Mouse (Mus musculus) heart, postnatal 4 days (tissue): Measurements from ENCODE around the gene Ano9. TPM values are rescaled to one million over a fixed set of nuclear protein-coding genes. Genes with fewer than 3 reads are reported as not detected.

Source experiments
- DNase-seq: peaks from one replicate; pipeline ENCODE4 v3.0.0; 2021
- total RNA-seq, 2 experiments: library from RNA; stranded (reverse); gene quantifications; 2 replicates each; pipeline ENCODE4 v1.2.3; 2021

Gene Ano9
- total RNA-seq, 2 experiments from 2014 or later: 0.20 TPM; not detected in 1

DNA sequence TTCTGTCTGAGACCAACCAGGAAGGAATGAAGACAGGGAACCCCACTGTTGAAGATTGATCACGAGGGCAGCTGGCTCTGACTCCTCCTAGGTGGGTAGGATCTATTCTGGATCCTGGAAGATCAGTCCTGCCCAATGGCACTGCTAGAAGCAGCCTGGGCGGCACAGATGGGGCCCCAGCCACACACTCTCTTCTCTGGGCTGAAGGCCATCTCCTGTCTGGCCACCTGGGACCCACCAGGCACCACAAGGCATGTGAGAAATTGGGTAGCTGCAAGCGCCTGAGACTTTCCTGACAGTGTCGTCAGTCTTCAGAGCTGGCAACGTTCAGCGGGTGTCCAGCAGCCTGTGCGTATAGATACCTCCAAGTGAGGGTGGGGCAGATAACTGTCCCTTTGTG, 55.1 kb downstream of the Ano9 start:
- DNase-seq: no peak

DNA sequence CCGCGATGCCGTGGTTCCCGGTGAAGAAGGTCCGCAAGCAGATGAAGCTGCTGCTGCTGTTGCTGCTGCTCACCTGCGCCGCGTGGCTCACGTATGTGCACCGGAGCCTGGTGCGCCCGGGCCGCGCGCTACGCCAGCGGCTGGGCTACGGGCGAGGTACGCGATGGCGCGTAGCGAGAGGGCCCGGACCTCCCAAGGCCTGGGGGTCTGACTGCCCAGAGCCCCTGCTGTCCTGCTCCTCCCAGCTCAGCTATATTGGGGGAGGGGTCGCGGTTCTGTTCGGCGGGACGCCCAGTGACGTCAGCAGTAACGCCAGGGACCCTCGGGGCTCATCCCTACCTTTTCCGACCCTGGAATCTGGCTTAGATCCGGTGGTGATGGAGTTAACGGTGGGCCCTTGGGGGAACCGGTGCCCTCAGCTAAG, 56.3 kb downstream of the Ano9 start:
- no peak for DNase-seq

DNA sequence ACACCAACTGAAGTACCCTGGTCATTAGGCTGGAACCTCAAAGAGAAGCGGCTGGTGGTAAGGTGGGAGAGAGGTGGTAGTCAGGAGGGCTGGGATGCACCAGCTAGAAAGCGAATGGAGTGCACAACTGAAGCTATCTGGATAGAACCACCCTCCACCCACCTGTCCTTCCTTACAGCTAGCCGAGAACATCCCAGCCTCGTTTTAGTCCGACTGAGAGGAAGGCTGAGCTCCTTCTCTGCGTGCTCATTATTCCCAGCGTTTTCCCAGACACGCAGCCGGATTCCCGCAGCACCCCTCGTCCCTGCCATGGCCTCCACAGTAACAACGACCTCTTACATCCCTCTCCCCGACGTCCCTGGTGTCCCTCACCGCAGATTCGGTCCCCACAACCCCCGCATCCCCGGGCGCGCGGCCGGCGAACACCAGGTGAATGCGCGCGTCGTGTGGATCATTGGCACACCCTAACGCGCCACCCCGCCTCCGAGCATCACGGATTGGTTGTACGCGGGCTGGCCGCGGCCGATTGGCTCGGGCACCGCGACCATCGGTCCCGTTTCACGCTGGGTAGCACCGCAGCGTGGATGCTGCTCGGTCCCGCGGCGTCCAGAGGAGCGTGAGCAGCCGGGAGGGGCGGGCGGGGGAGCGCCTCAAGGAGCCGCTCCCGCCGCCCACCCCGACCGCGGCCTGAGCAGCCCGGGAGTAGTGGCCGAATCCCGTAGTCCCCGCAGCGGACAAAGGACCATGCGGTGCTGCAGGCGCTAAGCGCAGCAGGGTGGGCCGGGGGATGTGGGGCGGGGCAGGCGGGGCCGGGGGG, 57.0 kb downstream of the Ano9 start, which contains the start of gene B4galnt4:
Gene B4galnt4 (plus strand): TSS at position 679 of the 817 bp plus-strand sequence.
- DNase-seq: peak; percentile 59

DNA sequence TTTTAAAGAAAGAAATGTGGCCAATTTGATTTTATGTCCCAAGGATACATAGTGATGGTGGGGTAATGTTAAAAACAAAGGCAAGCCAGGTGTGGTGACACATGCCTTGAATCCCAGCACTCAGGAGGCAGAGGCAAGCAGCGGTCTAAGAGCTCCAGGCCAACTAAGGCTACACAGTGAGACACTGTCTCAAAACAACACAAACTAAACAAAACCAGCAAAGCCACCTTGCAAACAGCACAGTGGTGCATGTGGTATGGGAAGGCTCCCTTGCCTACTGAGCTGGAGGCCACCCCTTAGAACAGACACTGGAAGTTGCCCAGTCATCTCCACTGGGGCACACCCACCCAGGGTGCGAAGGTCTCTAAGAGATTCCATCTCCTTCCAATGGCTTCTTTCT, 57.7 kb downstream of the Ano9 start:
- no peak for DNase-seq

DNA sequence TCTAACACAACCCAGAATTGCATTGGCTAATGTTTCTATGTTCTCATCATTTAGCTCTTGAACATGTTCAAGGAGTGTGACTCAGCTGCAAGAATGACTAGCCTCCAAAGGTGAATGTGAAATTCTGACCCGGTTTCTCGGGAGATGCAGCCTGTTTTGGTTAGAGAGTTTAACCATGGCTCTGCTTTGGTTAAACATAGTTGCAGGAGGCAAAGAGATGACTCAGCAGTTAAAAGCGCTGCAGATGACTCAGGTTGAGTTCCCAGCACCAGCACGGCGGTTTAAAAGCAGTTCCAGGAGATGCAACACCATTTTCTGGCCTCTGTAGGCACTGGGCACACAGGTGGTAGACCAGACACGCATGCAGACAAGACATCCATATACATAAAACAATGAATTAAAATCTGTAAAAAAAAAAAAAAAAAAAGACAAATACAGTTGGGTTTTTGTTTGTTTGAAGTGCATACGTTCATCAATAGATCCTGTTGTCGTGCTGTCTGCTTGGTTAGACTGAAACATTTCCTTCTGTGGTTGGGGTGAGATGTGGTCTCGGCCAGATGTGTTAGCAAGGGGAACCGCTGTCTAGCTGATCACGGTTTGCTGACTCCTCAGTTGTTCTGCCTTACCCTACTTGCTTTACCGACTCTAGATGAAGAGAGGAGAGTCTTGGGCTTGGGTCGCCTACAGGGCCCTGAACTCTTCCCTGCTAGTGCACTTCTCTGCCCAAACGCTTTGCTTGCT, 58.8 kb downstream of the Ano9 start:
- no peak for DNase-seq

DNA sequence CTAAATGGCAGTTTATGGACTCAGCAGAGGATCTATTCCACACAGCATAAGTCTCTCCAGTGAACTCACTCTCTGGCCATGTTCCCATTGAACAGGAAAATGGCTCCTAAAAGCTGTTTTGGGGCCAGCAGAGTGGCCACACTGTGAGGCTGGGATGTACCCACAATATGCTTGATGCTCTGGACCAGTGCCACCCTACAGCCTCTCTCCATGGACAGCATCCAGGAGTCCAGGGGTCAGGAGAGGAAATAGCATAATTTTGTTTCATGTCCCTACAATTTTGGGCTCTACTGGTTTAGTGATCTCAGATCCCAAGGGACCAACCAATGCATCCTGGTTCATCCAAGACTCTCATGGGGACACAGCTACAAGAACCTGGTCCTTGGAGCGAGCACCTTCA, 60.1 kb downstream of the Ano9 start:
- no peak for DNase-seq

DNA sequence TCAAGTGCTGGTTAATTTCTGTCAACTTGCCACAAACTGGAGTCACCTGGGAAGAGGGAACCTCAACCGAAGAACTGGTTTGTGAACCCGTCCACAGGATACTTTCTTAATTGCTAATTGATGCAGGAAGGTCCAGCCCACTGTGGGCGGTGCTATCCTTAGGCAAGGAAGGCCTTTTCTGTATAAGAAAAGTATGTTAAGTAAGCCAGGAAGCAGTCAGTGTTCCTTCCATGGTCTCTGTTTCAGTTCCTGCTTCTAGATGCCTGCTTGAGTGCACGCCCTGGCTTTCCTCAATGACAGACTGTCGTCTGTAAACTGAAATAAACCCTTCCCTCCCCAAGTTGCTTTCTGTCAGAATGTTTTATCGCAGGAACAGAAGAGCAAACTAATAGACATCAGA, 60.6 kb downstream of the Ano9 start:
- DNase-seq: no peak

DNA sequence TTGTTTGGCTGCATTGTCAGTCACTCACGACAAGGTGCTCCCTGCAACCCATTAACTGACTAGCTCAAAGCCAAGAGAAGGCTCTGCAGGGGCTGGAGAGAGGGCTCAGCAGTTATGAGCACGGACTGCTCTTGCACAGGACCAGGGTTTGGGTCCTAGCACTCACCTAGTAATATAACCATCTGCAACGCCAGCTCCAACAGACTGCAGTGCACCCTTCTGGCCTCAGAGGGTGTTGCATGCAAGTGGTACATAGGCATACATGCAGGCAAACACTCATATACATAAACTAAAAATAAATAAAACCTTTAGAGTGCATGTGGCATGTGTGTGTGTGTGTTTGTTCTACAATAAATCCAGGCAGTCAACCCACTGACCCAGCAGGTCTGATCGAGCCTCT, 61.8 kb downstream of the Ano9 start:
- no peak for DNase-seq

DNA sequence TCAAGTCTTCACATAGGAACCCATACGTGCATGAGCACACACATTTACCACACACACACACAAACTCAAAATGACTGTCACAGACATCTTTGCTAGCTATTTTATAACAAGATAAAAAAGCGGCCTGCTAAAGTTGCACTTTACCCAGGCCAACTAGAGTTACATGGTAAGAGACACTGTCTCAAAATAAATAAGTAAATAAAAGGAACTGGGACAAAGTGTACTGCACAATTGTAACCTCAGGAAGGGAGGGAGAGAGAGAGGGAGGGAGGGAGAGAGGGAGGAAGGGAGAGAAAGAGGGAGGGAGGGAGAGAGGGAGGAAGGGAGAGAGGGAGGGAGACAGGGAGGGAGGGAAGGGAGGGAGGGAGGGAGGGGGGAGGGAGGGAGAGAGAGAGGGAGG, 65.2 kb downstream of the Ano9 start:
- DNase-seq: no peak

DNA sequence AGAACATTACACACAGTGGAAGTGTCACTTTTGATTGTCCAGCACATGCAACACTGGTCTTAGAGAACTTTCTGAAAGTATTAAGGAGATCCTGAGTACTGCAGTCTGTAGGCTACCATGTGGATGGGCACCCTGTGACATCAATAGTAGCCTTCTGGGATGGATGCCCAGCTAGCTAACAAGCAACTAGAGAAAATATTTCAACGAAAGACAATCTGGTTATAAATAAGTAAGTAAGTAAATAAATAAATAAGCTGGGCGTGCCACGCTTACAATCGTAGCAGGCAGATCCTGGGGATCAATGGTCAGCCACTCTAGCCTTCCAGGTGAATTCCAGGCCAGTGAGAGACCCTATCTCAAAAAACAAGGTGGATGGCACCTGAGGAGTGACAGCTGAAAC, 65.6 kb downstream of the Ano9 start:
- DNase-seq: no peak

Other genes starting within 250 kb of the Ano9 start
- 100 to 1,000 TPM; 119 to 120 TPM for gene Psmd13, start 235.8 kb downstream of the Ano9 start, total RNA-seq
- 10 to 100 TPM; 45.1 to 49.1 TPM for gene Sirt3, start 235.5 kb downstream of the Ano9 start, total RNA-seq
- 1,000 to 10,000 TPM; 1,034 to 1,156 TPM for gene Cox8b, start 217.4 kb downstream of the Ano9 start, total RNA-seq
- gene Nlrp6, start 196.9 kb downstream of the Ano9 start, total RNA-seq: not detected
- 1 to 10 TPM; 8.4 to 8.7 TPM for gene Pgghg, start 176.4 kb downstream of the Ano9 start, total RNA-seq
- gene Ifitm5, start 167.5 kb downstream of the Ano9 start, total RNA-seq: 1 to 10 TPM in 1 of 2 experiments, under 1 TPM in 1; 0.72 to 1.4 TPM
- not detected for gene Gm45717, start 161.9 kb downstream of the Ano9 start, total RNA-seq
- gene Ifitm2, start 161.8 kb downstream of the Ano9 start, total RNA-seq: 100 to 1,000 TPM; 178 to 182 TPM
- gene Ifitm1, start 150.6 kb downstream of the Ano9 start, total RNA-seq: 1 to 10 TPM; 2.6 to 3.0 TPM
- gene Ifitm3, start 107.0 kb downstream of the Ano9 start, total RNA-seq: 10 to 100 TPM; 79.3 to 83.8 TPM
- under 1 TPM in 1 of 2 experiments, not detected in 1; 0.56 TPM for gene Ifitm6, start 99.9 kb downstream of the Ano9 start, total RNA-seq
- not detected for gene Gm17387, start 88.7 kb downstream of the Ano9 start, total RNA-seq
- gene B4galnt4, start 56.7 kb downstream of the Ano9 start, total RNA-seq: under 1 TPM; 0.26 to 0.54 TPM
- under 1 TPM in 1 of 2 experiments, not detected in 1; 0.23 TPM for gene Pkp3, start 39.6 kb downstream of the Ano9 start, total RNA-seq
- 1 to 10 TPM; 3.3 to 4.3 TPM for gene Sigirr, start 17.2 kb downstream of the Ano9 start, total RNA-seq
- 10 to 100 TPM; 40.2 to 42.5 TPM for gene Ptdss2, start 4.6 kb upstream of the Ano9 start, total RNA-seq
- 10 to 100 TPM; 73.9 to 84.0 TPM for gene Rnh1, start 55.1 kb upstream of the Ano9 start, total RNA-seq
- 100 to 1,000 TPM; 105 to 119 TPM for gene Hras, start 76.2 kb upstream of the Ano9 start, total RNA-seq
- 1 to 10 TPM; 4.3 to 4.5 TPM for gene Lrrc56, start 76.4 kb upstream of the Ano9 start, total RNA-seq
- gene Lmntd2, start 96.3 kb upstream of the Ano9 start, total RNA-seq: not detected
- 1 to 10 TPM; 4.1 to 6.1 TPM for gene Rassf7, start 98.1 kb upstream of the Ano9 start, total RNA-seq
- 10 to 100 TPM; 44.3 to 52.2 TPM for gene Phrf1, start 111.0 kb upstream of the Ano9 start, total RNA-seq
- 1 to 10 TPM; 1.3 to 1.4 TPM for gene Irf7, start 148.7 kb upstream of the Ano9 start, total RNA-seq
- gene Cdhr5, start 159.0 kb upstream of the Ano9 start, total RNA-seq: not detected
- not detected for gene Sct, start 161.3 kb upstream of the Ano9 start, total RNA-seq
- not detected for gene Drd4, start 174.2 kb upstream of the Ano9 start, total RNA-seq
- gene Deaf1, start 209.9 kb upstream of the Ano9 start, total RNA-seq: 10 to 100 TPM; 27.8 to 30.6 TPM
- gene Tmem80, start 209.9 kb upstream of the Ano9 start, total RNA-seq: 10 to 100 TPM; 15.9 to 16.3 TPM
- gene Eps8l2, start 221.1 kb upstream of the Ano9 start, total RNA-seq: 1 to 10 TPM; 1.9 TPM